Mouse (Mus musculus) ES-E14 (cell line): ENCODE data around the gene Msi2.

Experiments used
- HCFC1 ChIP-seq: IDR thresholded peaks from 2 replicates; pipeline ENCODE4 v1.6.1; 2012; ENCODE audit warnings: low read length, inconsistent platforms, borderline replicate concordance; ENCODE audit not compliant: insufficient read depth
- ZC3H11A ChIP-seq: IDR thresholded peaks from 2 replicates; pipeline ENCODE4 v1.6.1; 2012; ENCODE audit warnings: low read depth, mild to moderate bottlenecking, inconsistent platforms, low read length, borderline replicate concordance

DNA sequence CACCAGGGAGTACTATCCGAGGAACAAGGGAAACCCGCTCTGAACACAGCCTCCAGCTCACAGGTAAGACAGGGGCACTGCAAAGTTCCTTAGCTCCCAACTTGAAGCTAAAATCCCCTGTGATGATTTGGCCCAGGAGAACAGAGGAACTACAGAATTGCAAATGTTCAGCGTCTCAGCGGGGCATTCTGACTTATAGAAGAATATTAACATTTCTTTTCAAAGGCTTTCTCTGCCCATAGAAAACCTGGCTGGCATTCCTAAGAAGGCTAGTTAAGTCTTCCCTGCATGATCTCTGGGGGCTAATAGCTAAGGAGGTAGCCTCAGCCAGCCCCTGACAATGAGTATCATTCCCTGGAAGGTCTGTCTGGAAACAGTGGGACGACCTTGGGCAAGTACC lies 47.4 kb downstream of the Msi2 start:
- TF ChIP-seq ZC3H11A (no peak), HCFC1 (no peak)
